Mouse (Mus musculus) ES-E14 (cell line): ENCODE data around the gene Usp7. TPM values are rescaled to one million over a fixed set of nuclear protein-coding genes. Genes with fewer than 3 reads are reported as not detected.

Source experiments
- DNase-seq: peaks from one replicate; pipeline ENCODE4 v3.0.0-alpha.2; 2013; ENCODE audit warnings: low read depth, low spot score
- H3K27ac ChIP-seq: 2 replicates; pipeline ENCODE4 v1.5.1; 2012; ENCODE audit warnings: low read depth, mild to moderate bottlenecking, low read length, moderate library complexity, mixed read lengths; ENCODE audit not compliant: poor library complexity, insufficient read depth, severe bottlenecking
- H3K36me3 ChIP-seq: 2 replicates; pipeline ENCODE4 v1.6.1; 2012; ENCODE audit warnings: mild to moderate bottlenecking, low read length, moderate library complexity, mixed read lengths; ENCODE audit not compliant: control insufficient read depth, poor library complexity, insufficient read depth, severe bottlenecking
- H3K4me1 ChIP-seq, 2 experiments: fragments of 150-350 bp in 1 of 2; sonication (generic) in 1 of 2; 2 replicates each; pipeline ENCODE4 v1.6.1; 2012; ENCODE audit warnings: low read length in 2 of 2, mild to moderate bottlenecking in 1 of 2, mixed read lengths in 1 of 2; ENCODE audit not compliant: control insufficient read depth in 2 of 2, insufficient read depth in 2 of 2, poor library complexity in 1 of 2
- H3K4me3 ChIP-seq, 2 experiments: fragments of 150-350 bp in 1 of 2; sonication (generic) in 1 of 2; 2 replicates each; pipeline ENCODE4 v1.5.1; 2012; ENCODE audit warnings: low read length in 2 of 2, low read depth in 1 of 2, mild to moderate bottlenecking in 1 of 2, mixed read lengths in 1 of 2; ENCODE audit not compliant: insufficient read depth in 1 of 2, poor library complexity in 1 of 2, severe bottlenecking in 1 of 2
- H3K9ac ChIP-seq: 2 replicates; pipeline ENCODE4 v1.6.1; 2012; ENCODE audit warnings: low read depth, mild to moderate bottlenecking, low read length, mixed read lengths; ENCODE audit not compliant: poor library complexity, insufficient read depth, severe bottlenecking
- H3K9me3 ChIP-seq: fragments of 150-350 bp; sonication (generic); 2 replicates; pipeline ENCODE4 v1.6.1; 2012; ENCODE audit warnings: low read depth, mild to moderate bottlenecking, low read length; ENCODE audit not compliant: control insufficient read depth, insufficient read depth
- CHD2 ChIP-seq: IDR thresholded peaks from 2 replicates; pipeline ENCODE4 v1.6.1; 2014; ENCODE audit warnings: mild to moderate bottlenecking, low read depth, low read length, inconsistent platforms
- HCFC1 ChIP-seq: IDR thresholded peaks from 2 replicates; pipeline ENCODE4 v1.6.1; 2012; ENCODE audit warnings: low read length, inconsistent platforms, borderline replicate concordance; ENCODE audit not compliant: insufficient read depth
- MAFK ChIP-seq: IDR thresholded peaks from 2 replicates; pipeline ENCODE4 v1.6.1; 2014; ENCODE audit warnings: mild to moderate bottlenecking, low read depth, low read length, inconsistent platforms; ENCODE audit not compliant: insufficient read depth
- ZC3H11A ChIP-seq: IDR thresholded peaks from 2 replicates; pipeline ENCODE4 v1.6.1; 2012; ENCODE audit warnings: low read depth, mild to moderate bottlenecking, inconsistent platforms, low read length, borderline replicate concordance
- ZNF384 ChIP-seq: IDR thresholded peaks from 2 replicates; pipeline ENCODE4 v1.6.1; 2012; ENCODE audit warnings: low read depth, low read length, inconsistent platforms
- in situ Hi-C, 2 experiments: fragments of 600-800 bp; cut with MboI; formaldehyde crosslinking; loops; one replicate each; pipeline ENCODE4 v1.15.1; 2025; ENCODE audit warnings: low sequenced_read_pairs in 2 of 2, inconsistent platforms in 1 of 2; ENCODE audit not compliant: unreplicated experiment in 2 of 2
- total RNA-seq: library from RNA; depleted of rRNA; stranded (reverse); fragments of 300-350 nt; gene quantifications from 2 replicates; pipeline ENCODE4 v1.2.3, GENCODE M21; 2012

Usp7 gene
- total RNA-seq, 1 experiment = 242 TPM

GRCm38 (mm10) chr16:8836876-8837275 lies 44.8 kb upstream of the Usp7 start:
- Histone ChIP-seq H3K36me3 (peaks cover 11% of the 10 kb centered on the region), H3K27ac (no peak overlapping the region), H3K9me3 (no peaks in the 10 kb centered on the region), H3K9ac (no peak overlapping the region), H3K4me3 (no peak overlapping the region), H3K4me1 (peaks cover 5 to 17% of the 10 kb centered on the region in 2 experiments)
- in situ Hi-C loops = no loop called here
- DNase-seq = no peak
- TF ChIP-seq ZC3H11A (no peak), HCFC1 (no peak), CHD2 (no peak), MAFK (no peak), ZNF384 (no peak)

- peak overlapping the region; percentile 83 to 93 for H3K4me3 ChIP-seq
- TF ChIP-seq MAFK (no peak), CHD2 (no peak), ZNF384 (no peak), HCFC1 (no peak)
- no peaks in the 10 kb centered on the region for H3K9me3 ChIP-seq
- in situ Hi-C loops = no loop called here
- H3K27ac ChIP-seq = no peak overlapping the region; the same call in 1 of the 2 replicates
- H3K4me1 ChIP-seq = peaks cover 2 to 12% of the 10 kb centered on the region in 2 experiments
- H3K36me3 ChIP-seq = peaks cover 7% of the 10 kb centered on the region
- DNase-seq = no peak
- peak overlapping the region; percentile 94 for H3K9ac ChIP-seq
Observed at GRCm38 (mm10) chr16:8831241-8831640, 39.1 kb upstream of the Usp7 start.

DNA sequence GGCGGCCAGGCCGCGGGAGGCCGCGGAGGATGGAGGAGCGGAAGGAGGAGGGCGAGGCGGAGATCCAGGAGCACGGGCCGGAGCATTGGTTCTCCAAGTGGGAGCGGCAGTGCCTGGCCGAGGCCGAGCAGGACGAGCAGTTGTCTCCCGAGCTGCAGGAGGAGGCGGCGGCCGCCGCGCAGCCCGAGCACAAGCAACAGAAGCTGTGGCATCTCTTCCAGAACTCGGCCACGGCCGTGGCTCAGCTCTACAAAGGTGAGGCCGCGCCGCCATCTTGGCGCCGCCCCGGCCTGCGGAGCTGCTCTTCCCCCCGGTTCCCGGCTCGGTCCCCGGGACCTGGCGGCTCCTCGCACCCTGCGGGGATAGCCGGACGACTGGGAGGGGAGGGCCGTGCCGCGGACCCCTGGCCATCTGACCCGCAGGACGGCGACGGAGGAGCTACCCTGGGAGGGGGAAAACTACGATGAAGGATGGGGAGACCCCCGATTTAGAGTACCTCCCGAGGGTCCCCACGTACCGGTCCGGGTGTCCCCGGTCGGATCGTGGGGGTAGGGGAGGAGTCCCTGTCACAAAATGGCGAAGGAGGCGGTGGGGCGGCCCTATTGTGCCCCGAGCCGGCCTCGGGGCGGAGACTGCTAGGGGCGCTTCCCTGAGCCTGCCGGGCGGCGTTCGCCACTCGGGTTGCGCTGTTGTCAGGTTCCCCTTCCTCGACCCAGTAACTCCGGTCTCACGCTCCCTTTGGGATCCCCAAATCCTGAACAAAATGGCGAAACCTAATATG lies 38.5 kb upstream of the Usp7 start:
- Histone ChIP-seq H3K27ac (peak overlapping the region; percentile 90), H3K36me3 (peaks cover 7% of the 10 kb centered on the region), H3K9me3 (no peaks in the 10 kb centered on the region), H3K4me3 (peak overlapping the region; percentile 83 to 93), H3K4me1 (peaks cover 2 to 10% of the 10 kb centered on the region in 2 experiments; a peak in 3 of 4 replicates), H3K9ac (peak overlapping the region; percentile 94)
- no peak for TF ChIP-seq ZNF384
- no peak for TF ChIP-seq HCFC1
- TF ChIP-seq CHD2 = no peak
- no peak for TF ChIP-seq MAFK
- no peak for TF ChIP-seq ZC3H11A
- no peak for DNase-seq
- in situ Hi-C loops = no loop called here

- Histone ChIP-seq H3K9ac (peak within 1 kb of the TSS; percentile 94), H3K9me3 (no peaks in the 10 kb centered on the region), H3K27ac (peak within 1 kb of the TSS; percentile 98), H3K4me3 (peak within 1 kb of the TSS; percentile 83 to 93), H3K4me1 (peaks cover 2 to 10% of the 10 kb centered on the region in 2 experiments; a peak in 3 of 4 replicates), H3K36me3 (peaks cover 7% of the 10 kb centered on the region)
- DNase-seq = peak; percentile 99
- in situ Hi-C loops = no loop called here
- TF ChIP-seq HCFC1 (peak; percentile 43; the same call in 1 of the 2 replicates), CHD2 (peak; percentile 86), MAFK (peak; percentile 46; the same call in 1 of the 2 replicates), ZNF384 (no peak), ZC3H11A (no peak)
Observed at GRCm38 (mm10) chr16:8829564-8830359, 37.7 kb upstream of the Usp7 start, which contains the start of gene 1810013L24Rik. Gene 1810013L24Rik, plus strand, starts transcription at chr16:8830100.
